Mouse (Mus musculus): ENCODE results near the gene Notch2. TPM values are rescaled to one million over a fixed set of nuclear protein-coding genes. Genes with fewer than 3 reads are reported as not detected.

The Notch2 gene
- total RNA-seq, 2 experiments from 2014 or later: 7.7 to 8.9 TPM

DNA sequence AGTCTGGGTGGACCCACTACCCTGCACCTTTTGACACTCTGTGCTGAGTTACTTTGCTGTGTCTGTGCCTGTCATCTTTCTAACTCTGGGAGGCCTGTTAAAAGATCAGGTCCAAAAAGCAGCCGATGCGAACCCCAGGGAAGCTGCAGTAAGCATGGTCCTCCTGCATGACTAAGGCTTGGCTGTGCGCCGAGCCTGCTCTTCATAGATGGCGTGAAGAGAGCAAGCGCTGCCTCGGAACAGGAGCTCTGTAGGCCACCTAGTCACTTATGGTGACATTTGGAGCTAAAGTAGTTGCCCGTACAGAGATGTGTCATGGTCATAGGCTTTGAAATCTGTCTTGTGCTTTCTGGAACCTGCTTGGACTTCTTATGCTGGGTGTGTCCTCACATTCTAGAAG is 119.3 kb downstream of the Notch2 start:
- intact Hi-C loops (cut with DNase I): loop anchor here (5.0 kb wide), 1 partner anchor 205 kb away; no protein-coding TSS in a partner anchor
- DNase-seq: no peak

DNA sequence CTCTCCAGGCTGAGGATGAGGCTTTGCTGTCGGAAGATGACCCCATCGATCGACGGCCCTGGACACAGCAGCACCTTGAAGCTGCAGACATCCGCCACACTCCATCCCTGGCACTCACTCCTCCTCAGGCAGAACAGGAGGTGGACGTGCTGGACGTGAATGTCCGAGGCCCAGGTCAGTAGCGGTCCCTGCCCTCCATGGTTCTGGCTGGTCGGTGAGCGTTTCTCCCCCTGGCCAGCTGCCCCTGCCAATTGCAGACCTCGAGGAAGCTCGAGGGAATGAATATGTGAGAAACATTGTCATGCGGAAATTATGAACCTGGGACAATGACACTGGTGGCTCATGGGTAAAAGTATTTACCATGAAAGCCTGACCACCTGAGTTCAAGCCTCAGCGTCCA is 128.1 kb downstream of the Notch2 start:
- intact Hi-C loops (cut with DNase I): no loop called here
- no peak for DNase-seq

DNA sequence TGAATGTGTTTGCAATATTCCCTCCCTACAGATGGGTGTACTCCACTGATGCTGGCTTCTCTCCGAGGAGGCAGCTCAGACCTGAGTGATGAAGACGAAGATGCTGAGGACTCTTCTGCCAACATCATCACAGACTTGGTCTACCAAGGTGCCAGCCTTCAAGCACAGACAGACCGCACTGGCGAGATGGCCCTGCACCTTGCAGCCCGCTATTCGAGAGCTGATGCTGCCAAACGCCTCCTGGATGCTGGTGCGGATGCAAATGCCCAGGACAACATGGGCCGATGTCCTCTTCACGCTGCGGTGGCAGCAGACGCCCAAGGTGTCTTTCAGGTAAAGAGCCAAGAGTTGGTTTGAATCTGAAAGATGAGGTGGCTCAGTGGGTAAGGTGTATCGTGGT is 129.5 kb downstream of the Notch2 start:
- no peak for DNase-seq
- intact Hi-C loops (cut with DNase I): no loop called here

DNA sequence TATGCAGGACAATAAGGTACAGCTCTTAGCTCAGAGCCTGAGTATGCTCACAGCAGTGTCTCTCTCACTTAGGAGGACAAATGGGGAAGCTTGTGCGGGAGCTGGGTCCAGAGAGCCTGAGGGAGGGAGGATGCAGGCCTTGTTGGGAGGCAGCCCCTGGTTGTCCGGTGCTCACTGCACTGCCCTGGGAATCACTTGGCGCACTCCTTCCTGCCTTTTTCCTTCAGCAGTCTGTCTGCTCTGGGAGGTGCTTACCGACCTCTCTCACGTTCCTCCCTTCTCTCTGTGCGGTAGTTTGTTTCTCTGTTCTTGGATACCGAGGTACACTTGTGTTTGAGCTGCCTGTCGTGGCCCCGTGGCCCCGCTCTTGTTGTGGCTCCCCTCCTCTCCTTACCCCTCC is 131.9 kb downstream of the Notch2 start:
- intact Hi-C loops (cut with DNase I): no loop called here
- no peak for DNase-seq

DNA sequence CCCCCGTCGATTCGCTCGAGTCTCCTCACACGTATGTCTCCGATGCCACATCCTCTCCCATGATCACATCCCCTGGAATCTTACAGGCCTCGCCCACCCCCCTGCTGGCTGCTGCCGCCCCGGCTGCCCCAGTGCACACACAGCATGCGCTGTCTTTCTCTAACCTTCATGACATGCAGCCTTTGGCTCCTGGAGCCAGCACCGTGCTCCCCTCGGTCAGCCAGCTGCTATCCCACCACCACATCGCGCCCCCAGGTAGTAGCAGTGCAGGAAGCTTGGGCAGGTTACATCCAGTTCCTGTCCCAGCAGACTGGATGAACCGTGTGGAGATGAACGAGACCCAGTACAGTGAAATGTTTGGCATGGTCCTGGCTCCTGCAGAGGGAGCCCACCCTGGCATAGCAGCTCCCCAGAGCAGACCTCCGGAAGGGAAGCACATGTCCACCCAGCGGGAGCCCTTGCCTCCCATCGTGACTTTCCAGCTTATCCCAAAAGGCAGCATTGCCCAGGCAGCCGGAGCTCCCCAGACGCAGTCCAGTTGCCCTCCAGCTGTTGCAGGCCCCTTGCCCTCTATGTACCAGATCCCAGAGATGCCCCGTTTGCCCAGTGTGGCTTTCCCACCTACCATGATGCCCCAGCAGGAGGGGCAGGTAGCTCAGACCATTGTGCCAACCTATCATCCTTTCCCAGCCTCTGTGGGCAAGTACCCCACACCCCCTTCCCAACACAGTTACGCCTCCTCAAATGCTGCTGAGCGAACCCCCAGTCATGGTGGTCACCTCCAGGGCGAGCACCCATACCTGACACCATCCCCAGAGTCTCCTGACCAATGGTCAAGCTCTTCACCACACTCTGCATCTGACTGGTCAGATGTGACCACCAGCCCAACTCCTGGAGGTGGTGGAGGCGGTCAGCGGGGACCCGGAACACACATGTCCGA is 133.4 kb downstream of the Notch2 start:
- no peak for DNase-seq
- intact Hi-C loops (cut with DNase I): no loop called here

DNA sequence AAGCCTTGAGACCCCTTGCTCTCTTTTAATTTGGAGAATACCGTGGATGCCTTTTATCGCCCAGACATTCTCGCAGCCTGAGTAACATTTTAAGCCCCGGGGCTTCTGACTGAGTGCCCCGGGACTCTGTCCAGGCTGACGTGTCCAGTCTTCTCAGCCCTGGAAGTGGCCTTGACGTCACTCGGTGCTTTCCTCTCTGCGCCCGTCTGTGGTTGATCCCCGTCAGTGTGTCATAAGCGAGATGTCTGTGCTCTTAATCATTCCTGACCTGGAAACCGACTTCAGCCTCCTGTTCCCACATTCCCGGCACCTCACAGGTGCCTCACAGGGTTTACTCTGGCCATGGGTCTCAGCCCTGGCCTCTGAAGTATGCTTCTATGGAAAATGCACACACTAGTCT is 134.4 kb downstream of the Notch2 start:
- DNase-seq: no peak
- intact Hi-C loops (cut with DNase I): no loop called here

DNA sequence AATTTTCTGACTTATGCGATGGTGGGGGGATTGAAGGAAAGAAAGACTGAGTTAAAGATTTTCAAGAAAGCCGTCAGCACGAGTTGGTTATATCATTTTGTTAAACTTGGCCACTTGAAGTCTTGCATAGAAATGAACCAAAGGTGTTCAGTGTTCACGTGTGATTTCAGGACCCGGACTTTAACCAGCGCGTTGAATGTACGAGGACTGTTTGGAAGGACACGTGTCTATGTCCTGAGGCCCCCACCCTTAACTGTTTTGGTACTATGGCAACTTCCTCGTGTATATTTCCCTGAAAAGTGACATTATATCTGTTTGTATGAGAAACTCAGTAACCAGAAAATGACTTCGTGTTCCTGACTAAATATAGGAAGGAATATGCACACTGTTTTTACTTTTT is 136.6 kb downstream of the Notch2 start:
- DNase-seq: no peak
- intact Hi-C loops (cut with DNase I): no loop called here

DNA sequence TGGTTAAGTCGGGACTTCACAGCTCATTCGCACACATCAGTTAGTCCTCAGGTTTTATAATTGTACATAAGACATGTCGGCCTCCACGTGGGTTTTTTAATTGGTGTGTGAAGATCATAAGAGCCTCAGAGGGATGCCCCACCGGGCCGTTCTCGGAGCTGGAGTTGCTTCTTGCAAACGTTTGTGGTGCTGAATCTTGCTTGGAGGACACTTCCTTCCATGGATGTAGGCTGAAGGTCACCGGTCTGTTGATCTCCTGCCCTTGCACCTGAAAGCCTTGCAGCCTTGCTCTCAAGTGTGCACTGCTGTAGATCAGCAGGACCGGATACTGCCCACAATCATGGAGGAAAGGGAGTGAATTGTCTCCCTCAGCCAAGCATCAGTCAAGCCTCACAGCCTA is 137.7 kb downstream of the Notch2 start:
- intact Hi-C loops (cut with DNase I): no loop called here
- DNase-seq: no peak

DNA sequence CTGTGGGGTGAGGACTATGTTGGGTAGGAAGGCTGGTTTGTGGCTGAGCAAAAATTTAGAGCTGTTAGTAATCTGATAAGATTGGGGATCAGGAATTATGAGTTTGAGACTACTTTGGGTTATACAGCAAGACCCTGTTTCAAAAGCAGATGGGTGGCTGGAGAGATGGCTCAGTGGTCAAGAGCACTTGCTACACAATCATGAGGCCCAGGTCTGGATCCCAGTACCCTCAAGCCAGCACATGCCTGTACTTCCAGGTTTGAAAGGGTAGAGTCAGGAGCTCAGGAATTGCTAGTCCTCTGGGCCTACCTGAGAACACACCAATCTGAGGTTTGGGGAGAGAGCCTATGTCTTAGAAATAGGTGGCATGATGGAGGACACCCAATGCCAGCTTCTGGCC is 140.1 kb downstream of the Notch2 start:
- no peak for DNase-seq
- intact Hi-C loops (cut with DNase I): no loop called here

DNA sequence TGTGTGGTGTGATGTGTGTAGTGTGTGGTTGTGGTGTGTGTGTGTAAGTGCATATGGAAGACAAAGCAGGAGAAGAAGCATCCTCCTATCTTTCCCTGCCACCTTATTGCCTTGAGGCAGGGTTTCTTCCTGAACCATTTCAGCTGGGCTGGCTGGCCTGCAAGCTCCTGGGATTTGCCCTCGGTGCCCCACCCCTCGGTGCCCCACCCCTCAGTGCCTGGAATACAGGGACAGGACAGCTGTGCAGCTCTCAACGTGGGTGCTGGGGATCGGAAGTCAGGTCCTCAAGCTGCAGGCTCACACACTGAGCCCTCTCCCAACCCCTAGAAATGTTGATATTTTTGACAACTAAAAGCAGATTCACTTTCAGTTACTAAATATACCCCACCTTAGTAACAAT is 142.8 kb downstream of the Notch2 start:
- DNase-seq: no peak
- intact Hi-C loops (cut with DNase I): no loop called here

DNA sequence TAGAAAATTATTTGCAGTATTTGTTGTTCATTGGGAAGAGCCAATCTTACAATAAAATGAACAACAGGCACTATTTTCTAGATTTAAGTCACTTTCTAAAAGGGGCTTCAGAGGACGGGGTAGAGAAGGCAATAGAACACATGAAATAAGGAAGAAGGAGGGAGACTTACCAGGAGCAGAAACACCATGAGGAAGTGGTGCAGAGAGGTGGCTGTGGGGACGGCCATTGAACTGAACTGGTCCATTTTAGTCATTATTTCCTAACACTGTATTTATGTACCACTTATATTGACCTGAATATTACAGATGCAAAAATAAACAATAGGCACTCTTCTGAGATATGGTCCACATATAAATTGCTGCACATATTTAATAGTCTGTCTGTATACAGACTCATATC is 143.7 kb downstream of the Notch2 start:
- no peak for DNase-seq
- intact Hi-C loops (cut with DNase I): no loop called here

DNA sequence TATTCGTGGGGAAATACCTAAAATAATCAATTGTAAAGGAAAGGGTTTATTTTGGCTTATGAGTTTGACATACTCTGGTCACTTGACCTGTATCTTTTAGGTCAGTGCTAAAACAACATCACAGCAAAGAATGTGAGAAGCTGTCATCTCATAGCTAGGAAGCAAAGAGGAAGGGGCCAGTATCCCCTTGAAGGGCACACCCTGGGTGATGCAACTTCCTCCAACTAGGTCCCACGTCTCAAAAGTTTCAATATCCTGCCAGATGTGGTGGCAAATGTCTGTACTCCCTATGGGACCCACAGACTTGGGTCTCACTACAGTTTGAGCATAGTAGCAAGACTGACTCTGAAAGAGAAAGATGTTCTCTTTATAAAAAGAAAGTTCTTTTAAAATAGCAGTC is 144.3 kb downstream of the Notch2 start:
- intact Hi-C loops (cut with DNase I): no loop called here
- no peak for DNase-seq

DNA sequence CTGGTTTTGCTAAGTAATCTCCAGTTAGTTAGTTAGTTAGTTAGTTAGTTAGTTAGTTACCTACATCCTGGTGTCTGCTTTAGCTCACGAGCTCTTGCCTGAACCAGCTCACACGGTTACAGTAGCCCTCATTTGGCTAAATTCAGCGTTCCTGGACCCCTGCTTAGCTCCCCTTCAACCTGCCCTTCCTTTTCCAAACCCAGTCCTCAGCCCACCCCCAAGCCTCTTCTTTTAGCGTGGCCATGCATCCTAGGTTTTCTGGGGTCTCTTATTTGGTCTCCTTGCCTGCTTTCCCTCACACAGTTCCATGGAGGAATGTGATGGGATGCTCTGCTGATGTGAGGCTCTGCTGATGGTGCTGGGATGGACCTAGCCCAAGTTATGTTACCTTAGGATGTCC is 145.3 kb downstream of the Notch2 start:
- DNase-seq: no peak
- intact Hi-C loops (cut with DNase I): no loop called here

DNA sequence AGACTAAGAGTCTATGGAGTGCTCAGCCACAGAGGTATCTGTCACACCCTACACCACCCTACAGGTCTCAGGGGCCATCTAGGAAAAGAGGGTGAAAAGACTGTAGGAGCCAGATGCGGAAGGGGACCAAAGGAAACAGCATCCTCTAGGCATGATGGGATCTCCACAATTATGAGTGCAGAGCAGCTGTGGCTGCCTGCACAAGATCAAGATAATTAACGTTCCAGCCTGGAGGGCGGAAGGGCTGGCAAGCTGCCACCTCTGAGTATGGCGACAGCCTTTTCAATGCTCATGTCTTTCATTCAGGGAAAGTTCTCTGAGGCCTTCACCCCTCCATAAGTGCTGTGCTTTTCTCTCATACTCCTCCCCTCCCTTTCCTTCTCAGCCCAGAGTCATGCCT is 146.0 kb downstream of the Notch2 start:
- intact Hi-C loops (cut with DNase I): no loop called here
- DNase-seq: no peak

DNA sequence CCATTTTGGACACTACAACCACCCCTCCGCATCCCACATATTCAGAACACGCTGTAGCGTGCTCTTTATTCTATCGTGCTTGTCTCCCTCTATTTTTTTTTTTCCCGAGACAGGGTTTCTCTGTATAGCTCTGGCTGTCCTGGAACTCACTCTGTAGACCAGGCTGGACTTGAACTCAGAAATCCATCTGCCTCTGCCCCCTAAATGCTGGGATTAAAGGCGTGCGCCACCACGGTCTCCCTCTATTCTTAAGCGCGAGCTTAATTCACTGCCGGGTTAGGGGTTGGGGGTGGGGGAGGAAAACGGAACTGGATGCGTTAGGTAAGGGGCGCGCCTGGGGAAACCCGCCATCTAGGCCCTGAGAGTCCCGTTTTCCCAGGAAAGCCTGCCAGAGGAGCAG is 147.0 kb downstream of the Notch2 start, which contains the start of gene Adam30:
Gene Adam30 (plus strand): TSS at position 301 of the 400 bp plus-strand sequence.
- no peak for DNase-seq
- intact Hi-C loops (cut with DNase I): no loop called here

DNA sequence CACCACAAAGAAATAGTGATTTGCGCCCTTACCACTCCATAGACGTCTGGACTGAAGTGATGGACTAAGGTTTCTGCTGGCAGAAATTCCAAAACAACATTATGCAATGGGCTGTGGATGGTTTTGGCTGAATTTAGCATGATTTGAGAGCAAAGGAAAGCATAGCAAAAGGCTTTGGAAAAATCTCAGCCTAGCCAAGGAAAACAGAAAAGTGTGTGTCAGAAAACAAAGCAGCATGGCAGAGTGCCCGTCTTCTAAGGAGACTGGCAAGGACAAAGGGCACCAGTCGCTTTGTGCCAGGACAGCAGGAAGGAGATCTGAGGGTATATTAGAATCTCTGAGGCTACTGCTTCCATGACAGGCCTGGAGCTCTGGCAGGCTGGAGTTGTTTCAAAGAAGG is 165.0 kb downstream of the Notch2 start:
- intact Hi-C loops (cut with DNase I): no loop called here
- DNase-seq: no peak

DNA sequence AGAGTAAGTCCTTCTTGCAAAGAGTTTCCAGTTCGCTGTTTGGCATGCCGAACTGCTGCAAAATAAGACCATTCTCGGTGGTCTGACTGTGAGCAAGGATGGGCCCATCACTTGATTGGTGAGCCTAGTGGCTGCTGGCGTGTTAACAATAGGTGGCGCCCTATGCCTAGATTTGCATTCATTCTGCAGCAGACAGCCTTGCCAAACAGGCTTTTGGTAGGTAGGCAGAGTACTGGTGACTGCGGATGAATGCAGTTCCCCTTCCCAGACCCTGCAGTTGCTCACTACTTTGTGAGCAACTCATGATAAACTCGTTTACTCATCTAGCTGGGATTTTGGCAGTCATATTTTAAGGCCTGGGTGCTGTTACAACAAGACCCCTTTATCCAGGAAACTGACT is 167.5 kb downstream of the Notch2 start:
- DNase-seq: no peak
- intact Hi-C loops (cut with DNase I): no loop called here

DNA sequence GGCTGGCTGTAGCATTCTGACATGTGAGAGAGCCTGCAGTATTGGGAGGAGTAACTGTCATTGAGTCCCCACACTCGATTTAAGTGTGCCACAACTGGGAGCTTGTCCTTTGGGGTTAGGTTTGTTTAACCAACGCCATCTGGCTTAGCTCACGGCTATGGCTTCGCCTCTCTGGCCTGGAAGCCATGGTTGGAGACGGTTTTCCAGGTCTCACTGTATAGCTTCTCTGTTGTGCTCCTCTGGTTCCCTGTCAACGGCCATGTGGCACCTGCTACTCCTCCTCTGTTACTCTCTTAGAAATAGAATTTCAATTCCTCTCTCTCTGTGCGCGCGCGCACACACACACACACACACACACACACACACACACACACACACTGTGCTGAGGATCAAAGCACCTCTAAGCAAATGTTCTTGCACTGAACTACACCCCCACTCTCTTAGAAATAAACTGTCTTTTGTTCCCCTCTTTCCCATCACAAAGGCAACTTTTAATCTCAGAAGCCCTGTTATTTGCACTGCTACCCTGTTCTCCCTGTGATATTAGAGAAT is 171.9 kb downstream of the Notch2 start:
- no peak for DNase-seq

DNA sequence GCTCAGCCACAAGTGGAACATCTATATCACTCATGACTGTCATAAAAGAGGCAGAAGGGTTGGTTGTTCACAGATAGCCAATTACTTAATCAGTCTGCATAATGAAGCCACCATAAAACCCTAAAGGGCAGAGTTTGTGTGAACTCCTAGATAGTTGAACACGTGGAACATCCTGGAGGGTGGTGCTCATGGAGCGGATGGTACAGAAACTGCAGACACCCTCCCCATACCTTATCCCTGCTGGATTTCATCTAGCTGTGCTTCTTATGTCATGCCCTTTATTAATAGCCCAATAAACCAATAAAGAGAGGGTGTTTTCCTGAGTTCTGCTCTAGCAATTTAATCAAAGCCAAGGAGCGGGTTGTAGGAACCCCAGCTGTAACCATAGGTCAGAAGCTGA is 174.4 kb downstream of the Notch2 start:
- intact Hi-C loops (cut with DNase I): no loop called here
- DNase-seq: no peak

More for the DNA sequence above, 171.9 kb downstream of the Notch2 start:
- intact Hi-C loops (cut with DNase I): no loop called here

DNA sequence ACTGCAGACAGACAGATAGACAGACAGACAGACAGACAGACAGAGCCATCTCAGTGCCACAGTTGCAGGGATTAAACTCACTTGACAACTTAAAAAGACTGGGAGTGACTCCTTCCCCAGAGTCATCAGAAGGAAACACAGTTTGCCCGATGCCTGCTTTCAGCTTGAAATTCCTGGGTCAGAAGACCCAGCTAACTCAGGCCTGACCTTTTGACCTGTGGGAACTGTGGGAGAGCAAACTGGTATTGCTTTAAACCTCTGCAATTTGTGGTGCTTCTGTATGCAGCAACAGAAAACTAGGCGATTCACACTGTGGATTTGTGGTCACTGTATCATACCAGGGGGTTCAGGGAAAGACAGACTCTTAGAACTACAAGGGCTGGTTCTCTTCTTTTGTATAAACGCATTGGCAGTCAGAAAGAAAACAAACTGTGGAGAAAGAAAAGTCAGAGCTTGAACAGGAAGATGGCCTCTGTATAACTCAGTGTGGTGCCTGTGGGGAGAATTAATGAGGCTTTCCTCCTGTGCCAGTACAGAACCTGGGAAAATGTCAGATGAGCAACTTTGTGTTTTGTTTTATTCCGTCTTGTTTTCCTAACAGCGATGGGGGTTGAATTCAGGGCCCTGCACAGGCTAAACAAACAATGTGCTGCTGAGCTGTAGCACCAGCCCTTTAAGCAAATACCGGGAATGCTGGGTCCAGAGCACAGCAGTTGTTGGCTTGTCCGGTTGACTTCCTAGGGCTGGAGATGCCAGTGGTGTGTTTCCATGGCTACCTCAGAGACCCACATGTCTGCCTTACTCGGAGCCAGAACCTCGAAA is 184.6 kb downstream of the Notch2 start:
- DNase-seq: no peak
- intact Hi-C loops (cut with DNase I): no loop called here

DNA sequence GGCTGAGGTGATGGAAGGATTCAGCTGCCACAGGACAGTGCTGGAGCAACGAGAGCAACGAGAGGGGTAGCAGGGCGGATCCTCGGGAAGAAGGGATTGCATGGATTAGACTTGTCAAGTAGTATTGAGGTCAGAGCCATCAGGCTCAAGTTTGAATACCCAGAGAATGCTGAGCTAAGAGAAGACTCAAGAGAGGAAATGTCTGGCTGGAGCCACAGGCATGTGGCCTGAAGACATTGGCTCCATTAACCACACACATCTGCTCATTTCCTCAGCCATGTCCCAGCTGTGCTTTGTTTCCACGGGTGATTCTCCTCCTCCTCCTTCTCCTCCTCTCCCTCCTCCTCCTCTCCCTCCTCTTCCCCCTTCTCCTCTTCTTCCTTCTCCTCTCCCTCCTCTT is 186.4 kb downstream of the Notch2 start:
- DNase-seq: no peak
- intact Hi-C loops (cut with DNase I): no loop called here
